ENCODE assay signal across 8 mouse cellular contexts in the genomic region with DNA sequence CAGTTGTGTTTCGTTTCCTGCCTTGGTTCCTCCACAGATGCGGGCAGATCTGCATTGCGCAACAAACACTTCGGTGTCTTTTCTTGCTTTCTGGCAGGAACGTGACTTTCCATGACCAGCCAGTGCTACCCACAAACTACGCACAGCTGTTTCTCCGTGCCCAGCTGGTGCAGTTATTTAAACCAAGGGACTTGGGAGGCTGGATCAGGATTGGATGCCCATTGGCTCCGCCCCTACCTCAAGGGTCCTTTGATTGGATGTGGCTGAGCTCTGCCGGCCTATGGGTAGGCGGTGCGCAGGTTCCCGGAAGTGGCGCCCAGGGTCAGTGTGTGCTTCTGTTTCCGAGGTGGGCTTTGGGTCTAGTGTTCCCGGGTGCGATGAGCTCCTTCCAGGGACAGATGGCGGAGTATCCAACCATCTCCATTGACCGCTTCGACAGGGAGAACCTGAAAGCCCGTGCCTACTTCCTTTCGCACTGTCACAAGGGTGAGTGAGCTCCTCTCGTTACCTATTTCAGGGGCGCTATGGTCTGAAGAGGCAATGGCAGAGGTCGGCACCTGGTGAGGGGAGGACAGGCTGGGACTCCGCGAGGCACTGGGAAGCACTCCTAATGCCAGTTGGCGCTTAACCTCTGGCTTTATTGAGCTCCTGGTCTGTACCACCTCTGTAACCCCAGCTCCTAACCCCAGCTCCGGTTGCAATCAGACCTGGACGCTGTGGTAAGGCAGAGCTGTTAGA. TPM values are rescaled to one million over a fixed set of nuclear protein-coding genes. Genes with fewer than 3 reads are reported as not detected.
DNase-seq lines count a peak whose midpoint lies in the region; ATAC-seq and TF ChIP-seq lines count a peak whose summit lies in the region.

A gene (plus strand): TSS at position 291 of the 738 bp plus-strand sequence.

- no peak within 1 kb of the TSS for H3ac ChIP-seq in myocyte (ENCODE audit: control insufficient read depth, insufficient read length)

- peak within 1 kb of the TSS; percentile 77 for H3K4me3 ChIP-seq in heart, embryonic 11.5 days (ENCODE audit: low read depth, low read length)
- peak within 1 kb of the TSS; percentile 65 for H3K4me3 ChIP-seq in kidney, embryonic 16.5 days (ENCODE audit: low read length)
- peak within 1 kb of the TSS; percentile 89 for H3K4me3 ChIP-seq in liver, adult 2 months (ENCODE audit: insufficient read depth, low read depth, low read length)
- H3K4me3 ChIP-seq in myocyte, result peak within 1 kb of the TSS; percentile 56

- peak within 1 kb of the TSS; percentile 78 for H3K9ac ChIP-seq in heart, embryonic 11.5 days (ENCODE audit: low read depth, low read length)
- peak within 1 kb of the TSS; percentile 65 for H3K9ac ChIP-seq in kidney, embryonic 16.5 days (replicated peaks; ENCODE audit: low read length)
- H3K9ac ChIP-seq in liver, adult 2 months (ENCODE audit: low read depth, low read length), result peak within 1 kb of the TSS; percentile 81

- H3K27me3 ChIP-seq in heart, embryonic 11.5 days (ENCODE audit: control insufficient read depth, insufficient read depth, low read length), result no peaks in the 10 kb centered on the region
- no peaks in the 10 kb centered on the region for H3K27me3 ChIP-seq in kidney, embryonic 16.5 days (ENCODE audit: insufficient read depth, low read length)
- H3K27me3 ChIP-seq in liver, adult 2 months (ENCODE audit: control insufficient read depth, insufficient read depth, low read length), result no peaks in the 10 kb centered on the region
- no peaks in the 10 kb centered on the region for H3K27me3 ChIP-seq in myocyte (ENCODE audit: control insufficient read depth, insufficient read depth, insufficient read length)
- no peaks in the 10 kb centered on the region for H3K27me3 ChIP-seq in splenic B cell, adult 2 months (ENCODE audit: control insufficient read depth, insufficient read depth, low read length, poor library complexity, severe bottlenecking)

- peaks cover 2% of the 10 kb centered on the region; the same call in 1 of the 2 replicates for H3K79me2 ChIP-seq in liver, adult 2 months (ENCODE audit: control insufficient read depth, insufficient read depth, low read length)
- peaks cover 5% of the 10 kb centered on the region for H3K79me2 ChIP-seq in myocyte (ENCODE audit: control insufficient read depth, insufficient read depth)

- H3K27ac ChIP-seq in heart, embryonic 11.5 days (ENCODE audit: low read depth, low read length), result no peak within 1 kb of the TSS
- 0 out of 2 replicates have a peak within 1 kb of the TSS, but pooled peaks have one; percentile 16 for H3K27ac ChIP-seq in kidney, embryonic 16.5 days (ENCODE audit: low read length)
- H3K27ac ChIP-seq in liver, adult 2 months (replicated peaks; ENCODE audit: insufficient read depth, low read depth, low read length), result peak within 1 kb of the TSS; percentile 77

- H3K36me3 ChIP-seq in heart, embryonic 11.5 days (ENCODE audit: control insufficient read depth, insufficient read depth, low read length), result no peaks in the 10 kb centered on the region
- H3K36me3 ChIP-seq in kidney, embryonic 16.5 days (ENCODE audit: insufficient read depth, low read length), result no peaks in the 10 kb centered on the region
- no peaks in the 10 kb centered on the region for H3K36me3 ChIP-seq in liver, adult 2 months (ENCODE audit: control insufficient read depth, insufficient read depth, low read length)
- no peaks in the 10 kb centered on the region for H3K36me3 ChIP-seq in myocyte (ENCODE audit: control insufficient read depth, insufficient read depth)
- H3K36me3 ChIP-seq in splenic B cell, adult 2 months (ENCODE audit: control insufficient read depth, insufficient read depth, low read length, poor library complexity, severe bottlenecking), result 0 out of 2 replicates have a peak, but pooled peaks cover 2% of the 10 kb centered on the region

- no peaks in the 10 kb centered on the region for H3K9me3 ChIP-seq in heart, embryonic 11.5 days (replicated peaks; ENCODE audit: control insufficient read depth, low read length)
- H3K9me3 ChIP-seq in kidney, embryonic 16.5 days (ENCODE audit: low read length), result no peaks in the 10 kb centered on the region

- H3K4me1 ChIP-seq in heart, embryonic 11.5 days (ENCODE audit: control insufficient read depth, insufficient read depth, low read length), result peaks cover 2% of the 10 kb centered on the region; the same call in 1 of the 2 replicates
- H3K4me1 ChIP-seq in kidney, embryonic 16.5 days (ENCODE audit: insufficient read depth, low read length), result peaks cover 10% of the 10 kb centered on the region
- H3K4me1 ChIP-seq in liver, adult 2 months (ENCODE audit: control insufficient read depth, insufficient read depth, low read length), result peaks cover 4% of the 10 kb centered on the region; the same call in 1 of the 2 replicates

- peak within 1 kb of the TSS; percentile 95 for H3K4me2 ChIP-seq in heart, embryonic 11.5 days
- peak within 1 kb of the TSS; percentile 94 for H3K4me2 ChIP-seq in kidney, embryonic 16.5 days (replicated peaks; ENCODE audit: low read depth, low read length)
- H3K4me2 ChIP-seq in myocyte (ENCODE audit: low read depth), result peak within 1 kb of the TSS; percentile 88

- peak; percentile 92 to 93 for DNase-seq in B cell, adult 2 months
- peak; percentile 97 for DNase-seq in brain, adult 2 months (ENCODE audit: low read depth, low spot score)
- DNase-seq in liver, adult 2 months (ENCODE audit: extremely low read depth, low read depth, low spot score), result peak; percentile 91
- DNase-seq in splenic B cell, adult 2 months (ENCODE audit: low read depth, low spot score), result peak; percentile 97

- 2% methylated on average over 29 of the region's 29 CpGs for WGBS in heart, embryonic 11.5 days (ENCODE audit: insufficient replicate concordance)
- 0% methylated on average over 29 of the region's 29 CpGs for WGBS in kidney, embryonic 16.5 days
- WGBS in liver, adult 2 months, result under 1% methylated on average over 29 of the region's 29 CpGs

- TF ChIP-seq CTCF in liver, adult 2 months (IDR thresholded peaks at IDR 0.05; ENCODE audit: low read depth, low read length), result no peak

- peak; percentile 55 for TF ChIP-seq POLR2A in liver, adult 2 months (IDR thresholded peaks at IDR 0.05; ENCODE audit: extremely low read depth, insufficient read depth, low read length)
- peak; percentile 30 for TF ChIP-seq POLR2A in myocyte (IDR thresholded peaks at IDR 0.05; ENCODE audit: insufficient read length, low read depth)

- ATAC-seq in erythroblast, adult 5-6 weeks (replicated peaks; ENCODE audit: low FRiP score, poor library complexity, severe bottlenecking), result peak; percentile 99
- peak; percentile 98 for ATAC-seq in heart, embryonic 11.5 days (replicated peaks; ENCODE audit: insufficient number of reproducible peaks, low FRiP score, low TSS enrichment)
- peak; percentile 99 for ATAC-seq in kidney, embryonic 16.5 days (ENCODE audit: low FRiP score, low TSS enrichment)

TF ChIP-seq in myocyte, 11 proteins besides CTCF, POLR2A, EP300 and RAD21:
- TF ChIP-seq E2F4 (IDR thresholded peaks at IDR 0.05; ENCODE audit: insufficient read depth) (peak; percentile 79), USF1 (IDR thresholded peaks at IDR 0.05; ENCODE audit: low read depth) (peak; percentile 16), TCF12 (IDR thresholded peaks at IDR 0.05; ENCODE audit: insufficient read depth, poor library complexity, severe bottlenecking) (peak; percentile 81), SRF (IDR thresholded peaks at IDR 0.05; ENCODE audit: control insufficient read depth, insufficient read length, low read depth) (no peak), MYOG (IDR thresholded peaks at IDR 0.05; ENCODE audit: control insufficient read depth in 1 of 3, insufficient read depth in 1 of 3, insufficient read length in 2 of 3, low read depth in 2 of 3) (peak; percentile 76 to 97 (median 88)), MYOD1 (IDR thresholded peaks at IDR 0.05; ENCODE audit: control insufficient read depth in 1 of 3, insufficient read length in 2 of 3, low read depth in 2 of 3) (peak; percentile 73 to 95 (median 95)), CEBPB (IDR thresholded peaks at IDR 0.05; ENCODE audit: insufficient read depth, poor library complexity, severe bottlenecking) (peak; percentile 100), MAX (IDR thresholded peaks at IDR 0.05; ENCODE audit: low read depth) (peak; percentile 46), POLR2AphosphoS2 (IDR thresholded peaks at IDR 0.05; ENCODE audit: insufficient read length, low read depth) (peak; percentile 49), TCF3 (IDR thresholded peaks at IDR 0.05; ENCODE audit: insufficient read length, low read depth) (peak; percentile 74), REST (IDR thresholded peaks at IDR 0.05; ENCODE audit: insufficient read depth, insufficient read length) (no peak)

RNA-seq across cellular contexts. Expression of the gene that starts here (rescaled TPM):
- 10.2 and 14.8 TPM in 2 replicates for total RNA-seq in erythroblast, adult 5-6 weeks (2015; ENCODE audit: low replicate concordance)
- total RNA-seq in erythroblast, adult 5-6 weeks (2017; ENCODE audit: low replicate concordance), result 7.7 and 11.7 TPM in 2 replicates
- 5.2 and 5.5 TPM in 2 replicates for polyA plus RNA-seq in heart, embryonic 11.5 days (2014; fragmentation: Nextera tagmentation; extraction: Ambion mirVana)
- polyA plus RNA-seq in kidney, embryonic 16.5 days (2015; fragmentation: Nextera tagmentation; extraction: Ambion mirVana), result 6.6 and 7.5 TPM in 2 replicates
- 5.6 and 5.8 TPM in 2 replicates for total RNA-seq in liver, adult 2 months (2014; rRNA removed)
- polyA plus RNA-seq in liver, adult 2 months (2012; rRNA removed), result 1.2 and 1.8 TPM in 2 replicates
- 1.5 TPM for polyA plus RNA-seq in myocyte (2012; fragmentation: generic; extraction: Trizol)
